Mouse (Mus musculus): ENCODE measurements around the gene Ybx2.

Ybx2 gene

DNA sequence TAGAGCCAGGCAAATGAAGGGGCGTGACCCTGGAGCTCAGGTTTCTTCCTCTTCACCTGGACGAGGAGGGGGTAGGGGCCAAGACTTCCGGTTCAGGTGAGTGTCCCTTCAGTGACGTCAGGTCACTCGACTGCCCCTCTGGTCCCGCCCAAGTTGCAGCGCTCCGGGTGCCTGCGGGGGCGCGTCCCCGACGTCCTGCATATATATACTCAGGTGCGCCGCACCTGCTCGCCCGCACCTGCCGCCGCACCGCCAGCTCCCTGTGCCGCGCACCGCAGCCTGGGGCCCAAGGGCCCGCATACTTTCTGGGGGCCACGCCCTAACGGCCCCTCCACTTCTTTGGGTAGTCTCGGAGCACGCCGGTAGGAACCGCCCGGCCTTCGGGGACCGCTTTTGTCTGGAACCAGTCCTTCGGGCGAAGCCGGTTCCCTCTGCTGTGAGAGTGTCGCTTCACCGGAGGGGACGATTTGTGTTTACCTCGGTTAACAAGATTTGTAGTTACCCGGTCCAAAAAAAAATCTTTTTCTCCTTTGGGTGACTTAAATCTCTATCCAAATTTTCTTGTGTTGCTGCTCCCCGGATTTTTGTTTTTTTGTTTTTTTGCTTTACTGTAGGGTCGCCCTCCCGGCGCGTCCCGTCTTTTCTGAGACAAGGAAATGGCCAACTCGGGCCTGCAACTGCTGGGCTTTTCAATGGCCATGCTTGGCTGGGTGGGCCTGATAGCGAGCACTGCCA is 29.8 kb downstream of the Ybx2 start:
- DNase-seq, result no peak

GRCm38 (mm10) chr11:69966006-69966859 is 30.6 kb downstream of the Ybx2 start:
- DNase-seq, result no peak

DNA sequence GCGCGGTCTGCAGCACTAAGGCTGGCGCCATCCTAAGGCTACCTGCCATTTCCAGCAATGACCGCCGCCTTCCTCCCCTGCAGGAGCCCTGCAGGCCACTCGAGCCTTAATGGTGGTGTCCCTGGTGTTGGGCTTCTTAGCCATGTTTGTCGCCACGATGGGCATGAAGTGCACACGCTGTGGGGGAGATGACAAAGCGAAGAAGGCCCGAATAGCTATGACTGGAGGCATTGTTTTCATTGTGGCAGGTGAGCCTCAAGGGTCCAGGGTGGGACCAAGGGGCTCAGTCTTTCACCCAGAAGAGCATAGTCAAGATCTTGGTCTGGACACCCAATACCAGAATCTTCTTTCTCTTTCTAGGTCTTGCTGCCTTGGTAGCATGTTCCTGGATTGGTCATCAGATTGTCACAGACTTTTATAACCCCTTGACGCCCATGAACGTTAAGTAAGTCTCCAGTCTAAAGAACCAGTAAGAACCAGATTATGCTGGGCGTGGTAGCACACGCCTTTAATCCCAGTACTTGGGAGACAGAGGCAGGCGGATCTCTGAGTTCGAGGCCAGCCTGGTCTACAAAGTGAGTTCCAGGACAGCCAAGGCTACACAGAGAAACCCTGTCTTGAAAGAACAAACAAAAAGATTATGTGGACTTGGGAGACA is 31.4 kb downstream of the Ybx2 start:
- DNase-seq, result no peak

GRCm38 (mm10) chr11:69968793-69969192 is 33.2 kb downstream of the Ybx2 start:
- no peak for DNase-seq

- no peak for DNase-seq
Observed at GRCm38 (mm10) chr11:69970222-69970621, 34.6 kb downstream of the Ybx2 start.

GRCm38 (mm10) chr11:69970775-69971174 is 35.2 kb downstream of the Ybx2 start:
- DNase-seq, result no peak

GRCm38 (mm10) chr11:69974907-69975306 is 39.3 kb downstream of the Ybx2 start:
- DNase-seq, result no peak

DNA sequence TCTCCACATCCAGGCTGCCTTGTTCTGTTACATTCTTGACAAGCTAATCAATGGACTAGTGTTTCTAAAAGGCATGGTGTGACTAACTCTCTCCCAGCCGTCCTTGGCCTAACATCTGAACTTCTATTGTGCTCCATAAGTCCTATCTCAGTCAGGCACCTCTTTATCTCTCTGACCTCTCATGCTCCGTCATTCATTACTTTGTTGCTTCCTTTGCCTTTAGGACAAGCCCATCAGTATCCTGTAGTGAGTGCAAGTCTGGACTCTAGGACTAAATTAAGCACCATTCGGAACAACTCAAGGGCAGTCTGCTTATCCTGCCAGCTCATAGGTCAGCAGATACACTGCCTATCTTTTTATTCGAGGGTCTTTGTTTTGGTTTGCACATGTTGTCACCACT is 40.7 kb downstream of the Ybx2 start:
- DNase-seq, result no peak

- no peak for DNase-seq
Observed at GRCm38 (mm10) chr11:69979827-69980195, 44.2 kb downstream of the Ybx2 start.

- peak; percentile 99 for DNase-seq
Observed at GRCm38 (mm10) chr11:69980196-69981140, 44.9 kb downstream of the Ybx2 start.

GRCm38 (mm10) chr11:69981141-69981762 is 45.7 kb downstream of the Ybx2 start, which contains the start of gene Ctdnep1:
Ctdnep1 (plus strand) TSS chr11:69981156.
- peak; percentile 51 for DNase-seq

DNA sequence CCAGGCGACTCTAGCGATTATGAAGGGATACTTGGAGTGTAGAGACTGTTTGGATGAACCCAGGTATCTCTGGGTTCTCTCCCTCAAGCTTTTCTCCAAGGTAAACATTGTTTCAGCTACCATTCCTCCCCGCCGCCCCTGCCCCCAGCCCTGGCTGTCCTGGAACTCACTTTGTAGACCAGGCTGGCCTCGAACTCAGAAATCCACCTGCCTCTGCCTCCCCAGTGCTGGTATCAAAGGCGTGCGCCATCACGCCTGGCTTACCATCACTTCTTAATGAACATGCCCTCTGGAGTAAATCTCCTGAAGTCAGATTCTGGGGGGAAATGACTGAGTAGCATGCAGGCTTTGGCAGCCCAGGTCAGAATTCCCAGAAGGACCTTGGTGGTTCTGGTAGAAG is 46.6 kb downstream of the Ybx2 start, which contains the start of gene Elp5:
Gene Elp5, minus strand, starts transcription at position 293 of the 400 bp plus-strand sequence.
- no peak for DNase-seq

DNA sequence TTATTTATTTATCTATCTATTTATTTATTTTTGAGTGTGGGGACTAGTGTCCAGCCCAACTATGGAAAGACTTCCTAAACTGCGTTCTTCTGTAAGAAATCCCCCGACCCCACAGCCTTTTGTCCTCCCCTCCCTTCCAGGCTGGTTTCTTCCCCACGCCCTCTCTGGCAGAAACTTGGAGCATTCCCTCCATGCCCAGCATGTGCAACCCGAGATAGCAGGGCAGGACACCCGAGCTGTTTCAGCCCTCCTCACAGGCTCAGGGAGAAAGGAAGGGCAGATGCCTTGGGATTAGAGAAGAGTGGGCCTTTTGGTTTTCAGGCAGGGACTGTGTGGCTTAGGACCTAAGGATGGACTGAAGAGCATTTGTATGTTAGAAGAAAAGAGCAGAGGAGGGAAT is 47.3 kb downstream of the Ybx2 start:
- DNase-seq, result no peak

DNA sequence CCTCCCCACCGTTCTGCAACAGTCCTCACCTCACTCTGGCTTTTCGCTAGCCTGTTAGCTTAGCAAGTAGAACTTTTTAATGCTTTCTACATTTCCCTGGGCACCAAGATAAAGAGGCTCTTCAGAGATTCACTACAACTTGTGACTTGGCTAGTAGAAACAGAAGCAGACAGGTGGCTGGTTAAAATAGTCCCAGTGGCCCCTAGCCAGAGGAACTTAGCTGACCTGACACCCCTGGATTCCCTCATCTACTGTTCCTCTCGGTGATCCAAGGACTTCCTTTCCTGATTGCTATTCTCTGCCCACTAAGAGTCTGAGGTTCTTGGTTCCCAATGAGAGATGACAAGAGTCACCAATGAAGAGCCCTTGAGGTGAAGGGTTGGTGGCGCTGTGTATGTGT is 47.8 kb downstream of the Ybx2 start:
- DNase-seq, result no peak

- no peak for DNase-seq
Observed at GRCm38 (mm10) chr11:69984431-69984830, 48.8 kb downstream of the Ybx2 start.

GRCm38 (mm10) chr11:69989949-69990348 is 54.4 kb downstream of the Ybx2 start:
- no peak for DNase-seq
